7 mouse cellular contexts compared by ENCODE assay signal in the genomic region with DNA sequence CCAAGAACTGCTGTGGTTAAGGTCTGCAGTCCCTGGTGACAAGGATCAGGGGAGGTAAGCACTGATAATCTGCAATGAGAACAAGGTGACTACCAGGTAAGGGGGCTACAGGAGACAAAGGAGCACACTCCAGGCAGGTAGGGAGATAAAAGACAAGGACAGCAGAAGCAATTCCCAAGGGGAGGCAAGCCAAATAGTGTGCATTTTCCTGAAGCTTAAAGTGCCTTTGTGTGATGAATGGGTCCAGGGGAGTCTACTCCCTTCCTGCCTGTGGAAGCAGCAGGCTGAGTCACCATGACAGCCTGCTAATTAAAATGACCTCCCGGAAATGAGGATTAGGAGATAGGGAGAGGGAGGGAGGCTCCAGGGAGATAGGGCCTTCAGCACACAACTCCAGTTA. TPM values are rescaled to one million over a fixed set of nuclear protein-coding genes. Genes with fewer than 3 reads are reported as not detected.
DNase-seq lines count a peak whose midpoint lies in the region; ATAC-seq lines count a peak whose summit lies in the region.

No protein-coding gene starts in this region.

- peak; percentile 92 for ATAC-seq in forebrain, embryonic 13.5 days
- peak; percentile 92 for ATAC-seq in intestine, embryonic 16.5 days
- ATAC-seq in monocyte, adult 5-6 weeks (replicated peaks; ENCODE audit: insufficient number of reproducible peaks, low FRiP score, low TSS enrichment, poor library complexity, severe bottlenecking) = no peak

- H3K27ac ChIP-seq in forebrain, embryonic 13.5 days = 0 out of 2 replicates have a peak overlapping the region, but pooled peaks have one; percentile 5
- H3K27ac ChIP-seq in intestine, embryonic 16.5 days (ENCODE audit: low read length) = peak overlapping the region; percentile 47

- DNase-seq in brain, adult 2 months (ENCODE audit: low read depth, low spot score) = peak; percentile 59
- peak; percentile 8 for DNase-seq in lung, postnatal 14 days
- no peak for DNase-seq in thymus, postnatal 25 days
- no peak for DNase-seq in right cerebral cortex, postnatal 4 days

- H3K9ac ChIP-seq in forebrain, embryonic 13.5 days = no peak overlapping the region
- H3K9ac ChIP-seq in intestine, embryonic 16.5 days (ENCODE audit: low read depth, low read length) = no peak overlapping the region

- H3K9me3 ChIP-seq in forebrain, embryonic 13.5 days (replicated peaks) = no peaks in the 10 kb centered on the region
- H3K9me3 ChIP-seq in intestine, embryonic 16.5 days (ENCODE audit: control insufficient read depth, low read length) = no peaks in the 10 kb centered on the region

- no peaks in the 10 kb centered on the region for H3K36me3 ChIP-seq in forebrain, embryonic 13.5 days (ENCODE audit: poor library complexity, severe bottlenecking)
- no peaks in the 10 kb centered on the region for H3K36me3 ChIP-seq in intestine, embryonic 16.5 days (ENCODE audit: control insufficient read depth, insufficient read depth, low read length)

- 0% methylated on average over 1 of the region's 1 CpGs for WGBS in forebrain, embryonic 13.5 days
- WGBS in intestine, embryonic 16.5 days = 4% methylated on average over 1 of the region's 1 CpGs

- no peak overlapping the region for H3K4me3 ChIP-seq in forebrain, embryonic 13.5 days
- H3K4me3 ChIP-seq in intestine, embryonic 16.5 days (ENCODE audit: low read length) = no peak overlapping the region

- H3K4me1 ChIP-seq in forebrain, embryonic 13.5 days = peaks cover 18% of the 10 kb centered on the region
- peaks cover 10% of the 10 kb centered on the region for H3K4me1 ChIP-seq in intestine, embryonic 16.5 days (ENCODE audit: control insufficient read depth, insufficient read depth, low read length)

- peaks cover 5% of the 10 kb centered on the region; the same call in 1 of the 2 replicates for H3K27me3 ChIP-seq in forebrain, embryonic 13.5 days
- no peaks in the 10 kb centered on the region for H3K27me3 ChIP-seq in intestine, embryonic 16.5 days (replicated peaks; ENCODE audit: control insufficient read depth, insufficient read depth, low read length)

- no peak overlapping the region for H3K4me2 ChIP-seq in forebrain, embryonic 13.5 days
- no peak overlapping the region for H3K4me2 ChIP-seq in intestine, embryonic 16.5 days (ENCODE audit: low read depth, low read length)

RNA-seq across cellular contexts. Expression of gene Spata6, which starts 56.1 kb away (rescaled TPM):
- polyA plus RNA-seq in forebrain, embryonic 13.5 days (2015; fragmentation: Nextera tagmentation; extraction: Ambion mirVana) = 11.3 and 12.5 TPM in 2 replicates
- polyA plus RNA-seq in intestine, embryonic 16.5 days (2015; fragmentation: Nextera tagmentation; extraction: Ambion mirVana) = 13.5 and 14.0 TPM in 2 replicates
- total RNA-seq in monocyte, adult 5-6 weeks (2017) = 30.7 to 44.0 TPM (median 31.1 TPM) in 3 replicates

Comparison
In these comparisons a context has a peak if more than half of its experiments do, and no peak if none do; other contexts are left out.
1. DNase-seq: peak in brain, adult 2 months (single experiment) and lung, postnatal 14 days (single experiment); none in thymus, postnatal 25 days (single experiment) and right cerebral cortex, postnatal 4 days (single experiment).